Mouse (Mus musculus) stomach, postnatal 0 days (tissue): ENCODE results near the gene Cyb561d2.

ENCODE experiments used
- CTCF ChIP-seq: IDR thresholded peaks from 2 replicates; pipeline ENCODE4 v1.5.1; 2016; ENCODE audit warnings: antibody characterized with exemption, low read depth, mild to moderate bottlenecking, moderate library complexity
- EP300 ChIP-seq: optimal IDR thresholded peaks from 2 replicates; pipeline ENCODE3; 2016; ENCODE audit warnings: antibody characterized with exemption

DNA sequence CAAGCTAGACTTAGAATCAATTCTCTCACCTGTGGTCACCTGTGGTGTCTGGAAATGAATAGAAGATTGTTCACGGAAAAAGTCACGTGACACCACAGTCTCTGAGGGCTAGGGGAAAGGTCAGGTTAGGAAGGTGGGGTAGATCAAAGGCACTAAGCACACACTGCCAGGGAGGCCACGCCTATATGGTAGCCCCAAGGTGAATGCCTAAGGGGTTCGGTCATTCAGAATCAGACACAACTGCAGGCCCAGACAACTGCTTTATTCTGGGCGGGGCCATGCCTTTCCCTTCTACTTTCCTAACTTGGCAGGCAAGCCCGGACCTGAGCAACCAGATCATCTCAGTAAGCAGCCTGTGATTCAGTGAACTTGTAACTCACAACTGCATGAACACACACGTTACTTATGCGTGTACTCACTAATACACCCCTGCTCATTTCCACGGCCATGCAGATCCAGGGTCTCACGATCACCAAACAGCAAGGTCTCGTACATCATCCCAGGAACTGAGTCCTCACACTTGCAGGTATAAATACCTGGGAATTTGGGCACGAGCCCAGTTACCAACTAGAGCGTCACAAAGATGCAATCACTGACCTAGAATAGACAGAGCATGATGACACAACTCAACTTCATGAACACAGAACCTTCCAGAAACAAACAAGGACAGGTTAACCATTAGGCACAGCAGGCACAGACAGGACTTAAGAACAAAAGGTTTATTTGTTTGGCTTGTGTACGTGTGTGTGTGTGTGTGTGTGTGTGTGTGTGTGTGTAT, 33.8 kb upstream of the Cyb561d2 start:
- TF ChIP-seq CTCF (no peak), EP300 (peak; percentile 1)
